Mouse (Mus musculus) stomach, postnatal 0 days (tissue): ENCODE measurements around the gene Srpk1. TPM values are rescaled to one million over a fixed set of nuclear protein-coding genes. Genes with fewer than 3 reads are reported as not detected.
A peak's percentile ranks its signal among the peaks of the same experiment; 100 is the strongest.

ENCODE experiments used
- ATAC-seq: fragments of 200-750 bp; cut with Nextera tagmentation; 2 replicates; pipeline ENCODE4 v1.8.0; 2017; ENCODE audit not compliant: low FRiP score, low TSS enrichment
- DNase-seq: peaks from one replicate; pipeline ENCODE4 v3.0.0-alpha.2; 2016; ENCODE audit warnings: low spot score
- H3K27ac ChIP-seq: fragments of 300-500 bp; sonication (generic); replicated peaks from 2 replicates; pipeline ENCODE4 v1.5.1; 2014; ENCODE audit warnings: mild to moderate bottlenecking, control low read depth
- H3K27me3 ChIP-seq: fragments of 300-500 bp; sonication (generic); 2 replicates; pipeline ENCODE4 v1.6.1; 2014; ENCODE audit warnings: low read length; ENCODE audit not compliant: control insufficient read depth, insufficient read depth
- H3K36me3 ChIP-seq: fragments of 300-500 bp; sonication (generic); 2 replicates; pipeline ENCODE4 v1.6.1; 2014; ENCODE audit warnings: low read length, mixed read lengths; ENCODE audit not compliant: control insufficient read depth, insufficient read depth
- H3K4me1 ChIP-seq: fragments of 300-500 bp; sonication (generic); replicated peaks from 2 replicates; pipeline ENCODE4 v1.6.1; 2014; ENCODE audit warnings: antibody characterized with exemption; ENCODE audit not compliant: control insufficient read depth, insufficient read depth
- H3K4me2 ChIP-seq: fragments of 300-500 bp; sonication (generic); replicated peaks from 2 replicates; pipeline ENCODE4 v1.6.1; 2014; ENCODE audit warnings: low read depth, mild to moderate bottlenecking, control low read depth, moderate library complexity
- H3K4me3 ChIP-seq: fragments of 300-500 bp; sonication (generic); 2 replicates; pipeline ENCODE4 v1.5.1; 2014; ENCODE audit warnings: low read depth, low read length, control low read depth
- H3K9ac ChIP-seq: fragments of 300-500 bp; sonication (generic); 2 replicates; pipeline ENCODE4 v1.6.1; 2014; ENCODE audit warnings: mild to moderate bottlenecking, low read length, control low read depth, mixed read lengths
- H3K9me3 ChIP-seq: fragments of 300-500 bp; sonication (generic); 2 replicates; pipeline ENCODE4 v1.6.1; 2016; ENCODE audit warnings: low read length; ENCODE audit not compliant: control insufficient read depth
- CTCF ChIP-seq: IDR thresholded peaks from 2 replicates; pipeline ENCODE4 v1.5.1; 2016; ENCODE audit warnings: antibody characterized with exemption, low read depth, mild to moderate bottlenecking, moderate library complexity
- EP300 ChIP-seq: optimal IDR thresholded peaks from 2 replicates; pipeline ENCODE3; 2016; ENCODE audit warnings: antibody characterized with exemption
- WGBS: fragments of 180-500 bp; shearing (Covaris S2); extraction: QIAGEN DNeasy Blood & Tissue Kit; methylation state at CpG from one replicate; pipeline ENCODE4 v1.1.7; 2014; 5-methylcytosine and 5-hydroxymethylcytosine counted together
- polyA plus RNA-seq: library from polyadenylated mRNA; unstranded; fragments of >200 nt; fragmentation: Nextera tagmentation; extraction: Ambion mirVana; gene quantifications from 2 replicates; pipeline ENCODE4 v1.2.1, GENCODE M21; 2015

Srpk1 gene
- polyA plus RNA-seq, 1 experiment from 2014 or later, result 103 TPM

DNA sequence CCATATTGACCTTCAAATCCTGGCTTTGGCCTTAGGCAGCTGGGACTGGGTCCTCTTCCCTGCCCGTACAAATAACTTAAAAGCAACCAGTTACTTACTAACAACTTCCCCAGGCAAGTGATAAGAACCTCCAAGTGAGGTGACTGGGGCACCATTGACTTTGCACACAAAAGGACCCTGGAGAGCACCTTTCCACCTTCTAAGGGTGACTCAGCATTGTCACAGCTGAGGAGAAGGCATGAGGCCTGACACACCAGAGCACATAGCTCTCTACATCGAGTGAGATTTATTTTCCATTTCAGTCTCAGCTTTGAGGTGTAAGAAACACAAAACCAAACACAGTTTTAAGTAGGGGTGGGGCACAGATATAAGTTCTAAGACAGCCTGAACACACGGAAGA, 31.9 kb downstream of the Srpk1 start:
- TF ChIP-seq EP300, result no peak
- no peak for TF ChIP-seq CTCF
- DNase-seq, result no peak
- Histone ChIP-seq H3K36me3 (peaks cover 25% of the 10 kb centered on the region), H3K4me3 (no peak overlapping the region), H3K4me1 (no peaks in the 10 kb centered on the region), H3K27me3 (no peaks in the 10 kb centered on the region), H3K27ac (no peak overlapping the region), H3K9ac (no peak overlapping the region), H3K9me3 (no peaks in the 10 kb centered on the region), H3K4me2 (no peak overlapping the region)
- 69% methylated on average over 3 of the region's 3 CpGs for WGBS
- ATAC-seq, result no peak

GRCm38 (mm10) chr17:28588591-28588990, 33.9 kb downstream of the Srpk1 start:
- Histone ChIP-seq H3K4me3 (no peak overlapping the region), H3K36me3 (peaks cover 25% of the 10 kb centered on the region), H3K4me1 (no peaks in the 10 kb centered on the region), H3K27me3 (no peaks in the 10 kb centered on the region), H3K9me3 (no peaks in the 10 kb centered on the region), H3K27ac (no peak overlapping the region), H3K4me2 (no peak overlapping the region), H3K9ac (no peak overlapping the region)
- DNase-seq (no peak), ATAC-seq (no peak)
- WGBS, result 58% methylated on average over 2 of the region's 2 CpGs
- no peak for TF ChIP-seq CTCF
- no peak for TF ChIP-seq EP300

- H3K27me3 ChIP-seq, result no peaks in the 10 kb centered on the region
- H3K9me3 ChIP-seq, result no peaks in the 10 kb centered on the region
- TF ChIP-seq CTCF, result no peak
- no peak for TF ChIP-seq EP300
- H3K9ac ChIP-seq, result no peak overlapping the region
- ATAC-seq (no peak), DNase-seq (no peak)
- no peak overlapping the region for H3K4me3 ChIP-seq
- no peaks in the 10 kb centered on the region for H3K4me1 ChIP-seq
- H3K4me2 ChIP-seq, result no peak overlapping the region
- H3K27ac ChIP-seq, result no peak overlapping the region
- peaks cover 17% of the 10 kb centered on the region for H3K36me3 ChIP-seq
- 87% methylated on average over 3 of the region's 3 CpGs for WGBS
Measured at GRCm38 (mm10) chr17:28586509-28586908, 36.0 kb downstream of the Srpk1 start.

DNA sequence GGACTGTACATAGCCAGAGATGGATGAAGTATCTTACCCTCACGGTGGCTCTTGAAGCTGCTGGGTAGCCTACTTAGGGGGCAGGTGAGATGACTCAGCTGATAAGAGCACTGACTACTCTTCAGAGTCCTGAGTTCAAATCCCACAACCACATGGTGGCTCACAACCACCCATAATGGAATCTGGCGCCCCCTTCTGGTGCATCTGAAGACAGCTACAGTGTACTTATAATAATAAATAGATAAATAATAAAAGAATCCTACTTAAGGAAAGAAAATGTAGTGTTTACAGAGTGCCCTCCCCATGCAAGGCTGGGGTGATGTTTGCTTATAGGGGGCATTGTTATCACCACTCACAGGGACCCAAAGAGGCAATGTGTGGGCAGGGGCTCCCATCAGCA, 41.5 kb downstream of the Srpk1 start:
- Histone ChIP-seq H3K9me3 (no peaks in the 10 kb centered on the region), H3K4me1 (no peaks in the 10 kb centered on the region), H3K4me3 (no peak overlapping the region), H3K27ac (no peak overlapping the region), H3K27me3 (no peaks in the 10 kb centered on the region), H3K4me2 (no peak overlapping the region), H3K36me3 (no peaks in the 10 kb centered on the region), H3K9ac (no peak overlapping the region)
- 49% methylated on average over 2 of the region's 2 CpGs for WGBS
- no peak for ATAC-seq
- DNase-seq, result no peak
- TF ChIP-seq EP300 (no peak), CTCF (peak; percentile 41)

GRCm38 (mm10) chr17:28580396-28580795, 42.1 kb downstream of the Srpk1 start:
- Histone ChIP-seq H3K4me2 (no peak overlapping the region), H3K27ac (no peak overlapping the region), H3K9me3 (no peaks in the 10 kb centered on the region), H3K36me3 (no peaks in the 10 kb centered on the region), H3K27me3 (no peaks in the 10 kb centered on the region), H3K9ac (no peak overlapping the region), H3K4me3 (no peak overlapping the region), H3K4me1 (no peaks in the 10 kb centered on the region)
- ATAC-seq, result peak; percentile 75
- TF ChIP-seq EP300 (no peak), CTCF (no peak)
- peak; percentile 87 for DNase-seq
- 5% methylated on average over 9 of the region's 9 CpGs for WGBS

DNA sequence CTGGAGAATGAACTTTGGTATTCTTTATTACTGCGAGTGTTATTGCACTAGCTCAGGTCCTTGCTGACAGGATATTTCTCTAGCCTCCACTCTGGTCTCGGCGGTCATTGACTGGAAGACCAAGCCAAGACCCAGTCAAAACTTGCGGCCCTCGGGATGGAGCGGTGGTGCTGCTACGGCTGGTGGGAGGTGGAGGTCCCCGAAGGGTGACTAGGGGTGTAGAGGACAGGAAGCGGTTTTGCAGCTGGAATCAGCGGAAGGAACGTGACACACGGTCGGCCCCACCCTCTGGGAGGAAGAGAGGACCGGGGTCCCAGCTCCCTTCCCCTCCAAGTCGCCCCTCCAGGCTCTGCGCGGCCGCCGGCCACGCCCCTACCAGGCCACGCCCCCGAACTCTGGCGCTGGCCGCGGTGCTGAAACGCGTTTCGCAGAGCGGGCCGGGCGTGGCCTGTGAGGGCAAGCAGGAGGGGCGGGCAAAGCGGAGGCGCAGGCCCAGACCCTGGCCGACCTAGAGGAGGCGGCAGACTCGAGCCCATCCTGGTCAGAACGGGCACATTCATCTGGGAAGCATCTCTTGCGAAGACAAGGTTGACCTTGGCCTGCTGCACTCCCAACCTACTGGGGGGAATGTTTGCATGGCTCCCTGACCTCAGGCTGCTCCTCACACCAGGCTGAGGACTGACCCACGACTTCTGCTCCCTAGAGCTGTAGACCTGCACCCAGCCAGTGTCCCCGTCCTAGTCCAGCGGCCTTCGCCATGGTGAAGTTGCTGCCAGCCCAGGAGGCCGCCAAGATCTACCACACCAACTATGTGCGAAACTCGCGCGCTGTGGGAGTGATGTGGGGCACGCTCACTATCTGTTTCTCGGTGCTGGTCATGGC, 47.0 kb downstream of the Srpk1 start, which contains the start of gene Lhfpl5:
Gene Lhfpl5, plus strand, starts transcription at position 398 of the 882 bp plus-strand sequence.
- no peaks in the 10 kb centered on the region for H3K36me3 ChIP-seq
- no peaks in the 10 kb centered on the region for H3K9me3 ChIP-seq
- no peak within 1 kb of the TSS for H3K9ac ChIP-seq
- H3K4me3 ChIP-seq, result 0 out of 2 replicates have a peak within 1 kb of the TSS, but pooled peaks have one; percentile 10
- peak within 1 kb of the TSS; percentile 40 for H3K4me2 ChIP-seq
- WGBS, result 16% methylated on average over 49 of the region's 50 CpGs
- no peaks in the 10 kb centered on the region for H3K4me1 ChIP-seq
- H3K27me3 ChIP-seq, result no peaks in the 10 kb centered on the region
- DNase-seq, result peak; percentile 64
- TF ChIP-seq CTCF (no peak; the same call in 1 of the 2 replicates), EP300 (no peak)
- peak; percentile 58; the same call in 1 of the 2 replicates for ATAC-seq
- no peak within 1 kb of the TSS for H3K27ac ChIP-seq
